Mouse (Mus musculus): ENCODE results near the gene Ice2.

The Ice2 gene

GRCm38 (mm10) chr9:69458982-69459381 is 61.3 kb downstream of the Ice2 start:
- no peak for DNase-seq (ENCODE audit: low spot score in 2 of 2)

DNA sequence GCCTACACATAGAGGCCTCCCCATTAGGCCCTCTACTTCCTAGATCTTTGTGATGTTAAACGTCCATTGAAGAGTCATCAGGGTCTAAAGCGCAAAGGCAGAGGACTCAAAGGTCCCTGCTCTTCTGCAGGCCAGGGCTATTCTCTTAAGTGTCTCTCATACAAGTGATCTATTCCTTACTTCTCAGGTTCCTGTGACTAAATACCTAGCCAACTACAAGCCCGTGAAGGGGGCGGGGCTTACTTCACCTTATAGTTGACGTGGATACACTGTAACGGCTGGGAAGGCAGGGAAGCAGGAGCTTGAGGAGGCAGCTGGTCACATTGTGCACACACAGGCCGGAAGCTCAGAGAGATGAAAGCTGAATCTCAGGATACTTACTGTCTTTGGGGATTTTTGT is 62.2 kb downstream of the Ice2 start:
- no peak for DNase-seq (ENCODE audit: low spot score in 2 of 2)

DNA sequence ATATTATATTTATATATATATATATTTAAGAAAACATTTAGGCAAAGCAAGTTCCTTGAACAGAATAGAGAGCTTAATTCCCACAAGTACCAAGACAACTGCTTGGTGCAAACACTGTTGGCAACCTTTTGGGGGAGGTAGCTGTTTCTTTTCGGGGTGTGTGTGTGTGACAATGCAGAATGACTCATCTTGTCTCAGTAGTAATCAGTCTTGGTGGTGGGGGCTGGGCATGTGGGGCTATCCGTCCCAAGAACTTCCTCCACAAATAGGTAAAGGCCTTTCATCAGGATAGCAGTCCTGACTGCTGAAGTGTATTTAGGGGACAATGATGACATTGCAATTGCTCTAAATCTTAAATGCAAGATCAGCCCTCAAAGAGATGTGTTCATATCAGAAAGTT is 65.3 kb downstream of the Ice2 start:
- DNase-seq (ENCODE audit: low spot score in 2 of 2) = no peak

GRCm38 (mm10) chr9:69464109-69464756 is 66.5 kb downstream of the Ice2 start:
- no peak for DNase-seq (ENCODE audit: low spot score in 2 of 2)

GRCm38 (mm10) chr9:69466098-69466497 is 68.4 kb downstream of the Ice2 start:
- DNase-seq (ENCODE audit: low spot score in 2 of 2) = no peak

- DNase-seq (ENCODE audit: low spot score in 2 of 2) = no peak
Observed at GRCm38 (mm10) chr9:69467310-69467939, 69.7 kb downstream of the Ice2 start.

DNA sequence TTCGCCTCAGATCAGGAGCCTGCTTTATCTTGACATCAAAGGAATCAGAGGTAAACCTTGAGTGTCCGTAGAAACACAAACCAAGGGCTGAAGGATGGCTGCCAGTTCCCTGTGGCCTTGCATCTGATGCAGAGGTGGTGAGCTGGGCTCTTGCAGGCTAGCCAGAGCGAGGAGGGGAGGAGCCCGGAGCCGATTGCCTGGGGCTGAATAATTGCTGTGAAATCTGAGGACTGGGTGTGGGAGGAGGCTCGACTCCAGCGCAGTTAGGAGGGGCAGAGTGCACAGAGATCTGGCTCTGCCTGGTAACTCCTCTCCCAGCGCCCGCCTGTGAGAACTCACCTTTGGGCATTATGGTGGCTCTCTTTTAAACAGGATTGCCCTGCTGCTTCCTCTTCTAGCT is 71.3 kb downstream of the Ice2 start:
- no peak for DNase-seq (ENCODE audit: low spot score in 2 of 2)

DNA sequence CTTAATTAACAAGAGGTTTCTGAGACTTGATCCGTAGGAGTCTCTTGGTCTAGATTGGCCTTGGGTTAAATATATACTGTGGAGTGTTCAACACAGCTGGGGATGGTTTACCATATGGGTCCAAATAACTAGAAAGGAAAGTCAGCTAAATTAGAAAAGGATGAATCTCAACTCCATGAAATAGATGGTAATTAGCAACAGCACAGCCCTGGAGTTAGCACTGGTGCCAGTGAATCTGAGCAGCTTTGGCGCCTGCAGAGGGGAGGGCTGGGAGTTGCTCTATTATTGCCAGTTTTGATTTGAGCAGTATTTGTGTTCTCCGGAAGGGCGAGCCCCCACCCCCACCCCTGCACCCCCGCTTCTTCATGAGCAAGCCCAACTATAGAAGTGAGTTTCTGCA is 72.7 kb downstream of the Ice2 start:
- DNase-seq (ENCODE audit: low spot score in 2 of 2) = no peak

GRCm38 (mm10) chr9:69470921-69471320 is 73.2 kb downstream of the Ice2 start:
- DNase-seq (ENCODE audit: low spot score in 2 of 2) = no peak

- DNase-seq (ENCODE audit: low spot score in 2 of 2) = peak in 1 of 2 experiments; percentile 29
Observed at GRCm38 (mm10) chr9:69472724-69473123, 75.0 kb downstream of the Ice2 start.

DNA sequence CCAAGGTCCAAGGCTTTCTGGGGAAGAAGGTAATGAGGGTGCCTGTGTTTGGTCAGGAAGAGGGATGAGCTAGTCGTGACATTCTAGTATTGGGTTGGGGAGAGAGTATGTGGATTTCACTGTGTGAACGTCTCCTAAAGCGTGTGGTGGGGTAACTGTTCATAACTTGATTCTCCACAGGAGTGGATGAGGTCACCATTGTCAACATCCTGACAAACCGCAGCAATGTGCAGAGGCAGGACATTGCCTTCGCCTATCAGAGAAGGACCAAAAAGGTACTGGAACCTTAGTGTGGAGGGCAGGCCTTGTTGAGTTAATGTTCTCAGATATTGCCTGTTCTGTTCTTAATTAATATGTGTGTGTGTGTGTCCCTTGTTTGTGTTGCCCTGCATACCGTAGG is 78.2 kb downstream of the Ice2 start:
- DNase-seq (ENCODE audit: low spot score in 2 of 2) = no peak

DNA sequence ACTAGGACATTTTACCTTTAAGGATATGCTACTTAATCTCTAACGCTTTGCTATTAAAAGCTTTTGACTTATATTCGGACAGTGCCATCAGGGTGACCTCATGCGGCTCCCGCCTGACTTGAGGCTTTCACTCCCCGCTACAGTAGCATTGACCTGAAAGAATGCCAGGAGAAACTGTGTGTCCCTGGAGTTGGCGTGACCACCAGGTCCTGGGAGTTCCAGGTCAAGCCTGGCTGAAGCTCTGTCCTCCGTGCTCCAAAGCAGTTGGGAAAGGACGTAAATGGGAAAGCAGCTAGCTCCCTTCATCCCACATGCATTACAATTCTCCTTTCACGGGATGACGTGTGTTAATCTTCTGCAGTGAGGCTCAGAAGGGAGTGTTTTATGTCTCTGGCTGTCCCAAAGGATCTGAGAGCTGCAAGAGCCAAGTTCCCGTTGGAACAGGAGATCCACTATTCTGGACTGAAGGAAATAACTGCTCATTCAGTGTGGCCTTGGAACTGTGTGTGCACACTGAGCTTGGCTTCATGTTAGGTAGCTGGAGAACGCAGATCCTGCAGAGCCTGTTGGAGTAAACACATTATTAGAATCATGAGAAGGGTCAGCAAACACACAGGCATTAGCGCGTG is 79.6 kb downstream of the Ice2 start:
- DNase-seq (ENCODE audit: low spot score in 2 of 2) = no peak

DNA sequence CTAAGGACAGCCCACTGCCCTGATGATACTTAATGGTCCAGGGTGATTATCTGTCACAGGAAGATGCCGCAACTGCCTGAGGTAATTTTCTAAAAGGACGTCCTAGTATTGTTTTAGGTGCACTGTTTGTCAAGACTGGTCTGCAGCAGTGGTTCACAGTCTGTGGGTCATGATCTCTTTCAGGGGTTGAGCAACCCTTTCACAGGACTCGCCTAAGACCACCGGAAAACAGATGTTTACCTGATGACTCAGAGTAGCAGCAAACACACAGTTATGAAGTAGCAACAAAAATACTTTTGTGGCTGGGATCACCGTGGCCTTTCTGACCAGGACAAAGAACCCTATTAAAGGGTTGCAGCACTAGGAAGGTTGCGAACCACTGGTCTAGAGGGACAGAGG is 80.1 kb downstream of the Ice2 start:
- DNase-seq (ENCODE audit: low spot score in 2 of 2) = no peak

- peak; percentile 69 to 88 for DNase-seq (ENCODE audit: low spot score in 2 of 2)
Observed at GRCm38 (mm10) chr9:69480344-69480743, 82.6 kb downstream of the Ice2 start.
